Mouse (Mus musculus): ENCODE results near the gene Wsb1.

- TF ChIP-seq EP300 (IDR thresholded peaks at IDR 0.05; ENCODE audit: low read depth in 1 of 2, low read length in 2 of 2), result peak; percentile 91 to 95
- TF ChIP-seq CHD2 (IDR thresholded peaks at IDR 0.05; ENCODE audit: low read length), result no peak
- no peak for TF ChIP-seq CTCF (IDR thresholded peaks at IDR 0.05 in 2 of 3, conservative IDR thresholded peaks at IDR 0.05 in 1 of 3; ENCODE audit: control insufficient read depth in 1 of 3, insufficient read depth in 1 of 3, low read depth in 2 of 3, low read length in 3 of 3, poor library complexity in 1 of 3, severe bottlenecking in 1 of 3)
- no peak for TF ChIP-seq UBTF (IDR thresholded peaks at IDR 0.05; ENCODE audit: borderline replicate concordance, insufficient read depth, low read depth, low read length)
- peak; percentile 54 for TF ChIP-seq ZNF384 (IDR thresholded peaks at IDR 0.05; ENCODE audit: low read depth, low read length)
- peak; percentile 89 for TF ChIP-seq TCF12 (IDR thresholded peaks at IDR 0.05; ENCODE audit: low read depth, low read length)
- no peak for TF ChIP-seq GABPA (IDR thresholded peaks at IDR 0.05; ENCODE audit: low read depth, low read length)
- TF ChIP-seq MAFK (IDR thresholded peaks at IDR 0.05; ENCODE audit: borderline replicate concordance, low read depth, low read length), result peak; percentile 77; the same call in 1 of the 2 replicates
- TF ChIP-seq POLR2A (IDR thresholded peaks at IDR 0.05; ENCODE audit: control insufficient read depth in 1 of 2, insufficient read depth in 1 of 2, low read depth in 1 of 2, low read length in 2 of 2, poor library complexity in 1 of 2), result no peak
- no peak for TF ChIP-seq JUND (IDR thresholded peaks at IDR 0.05; ENCODE audit: low read depth, low read length)
- TF ChIP-seq USF1 (IDR thresholded peaks at IDR 0.05; ENCODE audit: low read depth, low read length), result no peak
Observed at GRCm38 (mm10) chr11:79296856-79297491, 42.5 kb upstream of the Wsb1 start, which contains the start of gene Gm9964.

All from MEL (cell line).